Mouse (Mus musculus) testis, postnatal 10 days (tissue): ENCODE data around the gene Trpv3.
"Not testable (repeated sequence)": the region's sequence is repeated elsewhere in the genome, so short reads cannot be mapped to it uniquely, and the experiment has no call there.

Source experiments
- DNase-seq: peaks from one replicate; pipeline ENCODE4 v3.0.0; 2021; ENCODE audit warnings: low spot score

Gene Trpv3

GRCm38 (mm10) chr11:73289621-73290020 is 22.4 kb downstream of the Trpv3 start:
- DNase-seq: no peak

GRCm38 (mm10) chr11:73303123-73303522 is 35.9 kb downstream of the Trpv3 start:
- no peak for DNase-seq

GRCm38 (mm10) chr11:73315961-73316360 is 48.8 kb downstream of the Trpv3 start:
- no peak for DNase-seq

- not testable (repeated sequence) for DNase-seq
Observed at GRCm38 (mm10) chr11:73318581-73318980, 51.4 kb downstream of the Trpv3 start.

GRCm38 (mm10) chr11:73321064-73321463 is 53.9 kb downstream of the Trpv3 start:
- not testable (repeated sequence) for DNase-seq

GRCm38 (mm10) chr11:73323906-73324830 is 57.0 kb downstream of the Trpv3 start:
- no peak for DNase-seq

- DNase-seq: no peak
Observed at GRCm38 (mm10) chr11:73326485-73326886, 59.3 kb downstream of the Trpv3 start.

GRCm38 (mm10) chr11:73327361-73327760 is 60.2 kb downstream of the Trpv3 start:
- DNase-seq: no peak

GRCm38 (mm10) chr11:73329442-73329841 is 62.3 kb downstream of the Trpv3 start, which contains the start of the genes Aspa, Gm49340 and Spata22:
TSS of gene Aspa (minus strand) at chr11:73329596.
TSS of gene Gm49340 (plus strand) at chr11:73329741.
TSS of gene Spata22 (plus strand) at chr11:73329741.
- DNase-seq: peak; percentile 63

GRCm38 (mm10) chr11:73333357-73333756 is 66.2 kb downstream of the Trpv3 start:
- no peak for DNase-seq

GRCm38 (mm10) chr11:73336919-73337318 is 69.7 kb downstream of the Trpv3 start:
- no peak for DNase-seq
